ENCODE assay signal across 27 mouse cellular contexts in genomic region chr2:181206118-181206517, GRCm38 (mm10). TPM values are rescaled to one million over a fixed set of nuclear protein-coding genes. Genes with fewer than 3 reads are reported as not detected.
DNase-seq lines count a peak whose midpoint lies in the region; ATAC-seq and TF ChIP-seq lines count a peak whose summit lies in the region.
"Had no signal": no experiment of that assay in that cellular context is flagged by ENCODE, and none has a peak within 500 bp of the region (broad histone marks: within the 10 kb centered on the region; RNA-seq: fewer than 3 reads in every experiment).

No protein-coding gene starts in this region.

- ATAC-seq in erythroid progenitor cell, adult 5-6 weeks (replicated peaks; ENCODE audit: low FRiP score, poor library complexity, severe bottlenecking): peak; percentile 89
- ATAC-seq in liver, embryonic 15.5 days (ENCODE audit: insufficient read depth): peak; percentile 97
- 0 out of 2 replicates have a peak, but pooled peaks have one; percentile 8 for ATAC-seq in stomach, postnatal 0 days (ENCODE audit: low FRiP score, low TSS enrichment)
- ATAC-seq in monocyte, adult 5-6 weeks (replicated peaks; ENCODE audit: insufficient number of reproducible peaks, low FRiP score, low TSS enrichment, poor library complexity, severe bottlenecking): no peak
- ATAC-seq: midbrain, embryonic 13.5 days had no signal

- TF ChIP-seq EP300 in stomach, postnatal 0 days (optimal IDR thresholded peaks at IDR 0.05): no peak

- H3K27ac ChIP-seq in liver, embryonic 15.5 days (replicated peaks): peak overlapping the region; percentile 90
- no peak overlapping the region for H3K27ac ChIP-seq in stomach, postnatal 0 days (replicated peaks)
- H3K27ac ChIP-seq: embryonic facial prominence, embryonic 12.5 days; forebrain, embryonic 10.5 days; hindbrain, embryonic 15.5 days; macrophage; midbrain, embryonic 13.5 days; neural tube, embryonic 15.5 days had no signal

- H3K4me3 ChIP-seq in liver, embryonic 15.5 days (replicated peaks): peak overlapping the region; percentile 41
- no peak overlapping the region for H3K4me3 ChIP-seq in stomach, postnatal 0 days (ENCODE audit: low read depth, low read length)
- H3K4me3 ChIP-seq: embryonic facial prominence, embryonic 12.5 days; forebrain, embryonic 10.5 days; hindbrain, embryonic 15.5 days; midbrain, embryonic 13.5 days; myocyte; neural tube, embryonic 15.5 days had no signal

- no peaks in the 10 kb centered on the region for H3K9me3 ChIP-seq in liver, embryonic 15.5 days (replicated peaks)
- H3K9me3 ChIP-seq in stomach, postnatal 0 days (ENCODE audit: control insufficient read depth, low read length): no peaks in the 10 kb centered on the region
- H3K9me3 ChIP-seq: embryonic facial prominence, embryonic 12.5 days; forebrain, embryonic 10.5 days; G1E; hindbrain, embryonic 15.5 days; midbrain, embryonic 13.5 days; neural tube, embryonic 15.5 days had no signal

- TF ChIP-seq CTCF in stomach, postnatal 0 days (IDR thresholded peaks at IDR 0.05; ENCODE audit: low read depth): no peak

- H3K9ac ChIP-seq in liver, embryonic 15.5 days: peak overlapping the region; percentile 32; the same call in 1 of the 2 replicates
- no peak overlapping the region for H3K9ac ChIP-seq in stomach, postnatal 0 days (ENCODE audit: low read length)
- H3K9ac ChIP-seq: embryonic facial prominence, embryonic 12.5 days; hindbrain, embryonic 15.5 days; midbrain, embryonic 13.5 days; neural tube, embryonic 15.5 days had no signal

- no peaks in the 10 kb centered on the region for H3K36me3 ChIP-seq in liver, embryonic 15.5 days (replicated peaks)
- H3K36me3 ChIP-seq in stomach, postnatal 0 days (ENCODE audit: control insufficient read depth, insufficient read depth, low read length): no peaks in the 10 kb centered on the region
- H3K36me3 ChIP-seq: embryonic facial prominence, embryonic 12.5 days; forebrain, embryonic 10.5 days; G1E; hindbrain, embryonic 15.5 days; midbrain, embryonic 13.5 days; neural tube, embryonic 15.5 days had no signal

- H3K4me2 ChIP-seq in liver, embryonic 15.5 days: peak overlapping the region; percentile 76
- H3K4me2 ChIP-seq in stomach, postnatal 0 days (replicated peaks; ENCODE audit: low read depth): no peak overlapping the region
- H3K4me2 ChIP-seq: embryonic facial prominence, embryonic 12.5 days; hindbrain, embryonic 15.5 days; midbrain, embryonic 13.5 days; neural tube, embryonic 15.5 days had no signal

- peaks cover 57% of the 10 kb centered on the region for H3K4me1 ChIP-seq in liver, embryonic 15.5 days (replicated peaks)
- H3K4me1 ChIP-seq in stomach, postnatal 0 days (replicated peaks; ENCODE audit: control insufficient read depth, insufficient read depth): no peaks in the 10 kb centered on the region
- H3K4me1 ChIP-seq: embryonic facial prominence, embryonic 12.5 days; forebrain, embryonic 10.5 days; hindbrain, embryonic 15.5 days; midbrain, embryonic 13.5 days; neural tube, embryonic 15.5 days had no signal

- DNase-seq in spleen, adult 12 weeks (ENCODE audit: low spot score): peak; percentile 42
- DNase-seq in spleen, postnatal 14 days (ENCODE audit: low spot score in 2 of 2): no peak
- no peak for DNase-seq in stomach, postnatal 0 days (ENCODE audit: low spot score)
- DNase-seq in gastrocnemius, adult 8-10 months (ENCODE audit: low spot score in 2 of 2): no peak
- DNase-seq in adrenal gland, adult 18-20 months (ENCODE audit: low spot score in 2 of 2): no peak
- DNase-seq: adrenal gland, adult 2 months; cerebellum, adult 2 months; gastrocnemius, postnatal 10 days; heart, postnatal 14 days; kidney, adult 9 months; left cerebral cortex, postnatal 4 days; lung, adult 2 months; right cerebral cortex, postnatal 4 days; thymus, postnatal 25 days had no signal

- peaks cover 28% of the 10 kb centered on the region for H3K27me3 ChIP-seq in liver, embryonic 15.5 days
- no peaks in the 10 kb centered on the region for H3K27me3 ChIP-seq in stomach, postnatal 0 days (ENCODE audit: control insufficient read depth, insufficient read depth, low read length)

- 24% methylated on average over 9 of the region's 9 CpGs for WGBS in liver, embryonic 15.5 days (ENCODE audit: insufficient replicate concordance)
- WGBS in stomach, postnatal 0 days: 57% methylated on average over 9 of the region's 9 CpGs

RNA-seq across cellular contexts. Expression of gene Ptk6, which starts 3.5 kb away (rescaled TPM):
- total RNA-seq in erythroid progenitor cell, adult 5-6 weeks (2015; ENCODE audit: low replicate concordance): not detected in 2 replicates
- total RNA-seq in erythroid progenitor cell, adult 5-6 weeks (2017; ENCODE audit: low replicate concordance): not detected in 2 replicates
- 0.14 and 0.21 TPM in 2 replicates for polyA plus RNA-seq in liver, embryonic 15.5 days (2015; fragmentation: Nextera tagmentation; extraction: Ambion mirVana)
- polyA plus RNA-seq in stomach, postnatal 0 days (2015; fragmentation: Nextera tagmentation; extraction: Ambion mirVana): 5.8 and 5.9 TPM in 2 replicates
- total RNA-seq in gastrocnemius, adult 8-10 months (2022): not detected
- total RNA-seq in adrenal gland, adult 18-20 months (2021): not detected
- total RNA-seq in monocyte, adult 5-6 weeks (2017): 0.53 to 3.0 TPM (median 1.8 TPM) in 3 replicates
- total RNA-seq: gastrocnemius, postnatal 10 days; heart, postnatal 14 days; layer of hippocampus, postnatal 14 days; left cerebral cortex, postnatal 4 days had no signal
- polyA plus RNA-seq: embryonic facial prominence, embryonic 12.5 days; forebrain, embryonic 10.5 days; G1E; hindbrain, embryonic 15.5 days; macrophage; midbrain, embryonic 13.5 days; neural tube, embryonic 15.5 days had no signal

RNA-seq across cellular contexts. Expression of gene Srms, which starts 6.9 kb away (rescaled TPM):
- not detected in 2 replicates for total RNA-seq in erythroid progenitor cell, adult 5-6 weeks (2015; ENCODE audit: low replicate concordance)
- 0.77 TPM in 1 of 2 replicates, not detected in the other for total RNA-seq in erythroid progenitor cell, adult 5-6 weeks (2017; ENCODE audit: low replicate concordance)
- polyA plus RNA-seq in liver, embryonic 15.5 days (2015; fragmentation: Nextera tagmentation; extraction: Ambion mirVana): 0.32 and 0.44 TPM in 2 replicates
- polyA plus RNA-seq in stomach, postnatal 0 days (2015; fragmentation: Nextera tagmentation; extraction: Ambion mirVana): 1.7 and 1.8 TPM in 2 replicates
- total RNA-seq in gastrocnemius, adult 8-10 months (2022): under 1 TPM in 2 of 4 experiments, not detected in 2; 0.22 to 0.24 TPM
- under 1 TPM; 0.73 to 0.83 TPM for total RNA-seq in adrenal gland, adult 18-20 months (2021)
- 0.95 to 1.3 TPM in 2 of 3 replicates, not detected in the other for total RNA-seq in monocyte, adult 5-6 weeks (2017)
- polyA plus RNA-seq: G1E; macrophage; midbrain, embryonic 13.5 days; myocyte had no signal

RNA-seq across cellular contexts. Expression of gene Fndc11, which starts 13.7 kb away (rescaled TPM):
- total RNA-seq in erythroid progenitor cell, adult 5-6 weeks (2015; ENCODE audit: low replicate concordance): 2.5 TPM in 1 of 2 replicates, not detected in the other
- total RNA-seq in erythroid progenitor cell, adult 5-6 weeks (2017; ENCODE audit: low replicate concordance): not detected in 2 replicates
- 0.17 and 0.26 TPM in 2 replicates for polyA plus RNA-seq in liver, embryonic 15.5 days (2015; fragmentation: Nextera tagmentation; extraction: Ambion mirVana)
- polyA plus RNA-seq in stomach, postnatal 0 days (2015; fragmentation: Nextera tagmentation; extraction: Ambion mirVana): 0.36 and 0.45 TPM in 2 replicates
- total RNA-seq in gastrocnemius, adult 8-10 months (2022): not detected
- under 1 TPM in 1 of 2 experiments, not detected in 1; 0.27 TPM for total RNA-seq in adrenal gland, adult 18-20 months (2021)
- 0.39 TPM in 1 of 3 replicates, not detected in the others for total RNA-seq in monocyte, adult 5-6 weeks (2017)
- total RNA-seq: G1E; gastrocnemius, postnatal 10 days; layer of hippocampus, postnatal 14 days; left cerebral cortex, postnatal 4 days had no signal
- polyA plus RNA-seq: cerebellum, adult 2 months; cortical plate, adult 2 months; G1E; macrophage; myocyte had no signal

RNA-seq across cellular contexts. Expression of gene Ppdpf, which starts 19.1 kb away (rescaled TPM):
- total RNA-seq in erythroid progenitor cell, adult 5-6 weeks (2015; ENCODE audit: low replicate concordance): 80.4 and 90.5 TPM in 2 replicates
- 24.1 and 26.0 TPM in 2 replicates for total RNA-seq in erythroid progenitor cell, adult 5-6 weeks (2017; ENCODE audit: low replicate concordance)
- 95.8 and 96.4 TPM in 2 replicates for polyA plus RNA-seq in liver, embryonic 15.5 days (2015; fragmentation: Nextera tagmentation; extraction: Ambion mirVana)
- polyA plus RNA-seq in stomach, postnatal 0 days (2015; fragmentation: Nextera tagmentation; extraction: Ambion mirVana): 294 and 310 TPM in 2 replicates
- total RNA-seq in gastrocnemius, adult 8-10 months (2022): 10 to 100 TPM; 38.4 to 43.8 (median 40.1) TPM
- total RNA-seq in adrenal gland, adult 18-20 months (2021): 10 to 100 TPM; 69.8 to 94.9 TPM
- total RNA-seq in monocyte, adult 5-6 weeks (2017): 68.9 to 87.3 TPM (median 84.2 TPM) in 3 replicates

RNA-seq across cellular contexts. Expression of gene Helz2, which starts 35.7 kb away (rescaled TPM):
- total RNA-seq in erythroid progenitor cell, adult 5-6 weeks (2015; ENCODE audit: low replicate concordance): 15.1 and 15.5 TPM in 2 replicates
- 10.1 and 15.4 TPM in 2 replicates for total RNA-seq in erythroid progenitor cell, adult 5-6 weeks (2017; ENCODE audit: low replicate concordance)
- 2.3 and 2.6 TPM in 2 replicates for polyA plus RNA-seq in liver, embryonic 15.5 days (2015; fragmentation: Nextera tagmentation; extraction: Ambion mirVana)
- 1.6 and 1.7 TPM in 2 replicates for polyA plus RNA-seq in stomach, postnatal 0 days (2015; fragmentation: Nextera tagmentation; extraction: Ambion mirVana)
- total RNA-seq in gastrocnemius, adult 8-10 months (2022): 1 to 10 TPM; 1.4 to 1.8 (median 1.6) TPM
- 10 to 100 TPM; 21.6 to 23.7 TPM for total RNA-seq in adrenal gland, adult 18-20 months (2021)
- total RNA-seq in monocyte, adult 5-6 weeks (2017): 29.5 to 66.9 TPM (median 36.7 TPM) in 3 replicates
